Mouse (Mus musculus): Measurements from ENCODE around the gene Slc2a12. TPM values are rescaled to one million over a fixed set of nuclear protein-coding genes. Genes with fewer than 3 reads are reported as not detected.

Gene Slc2a12
- total RNA-seq (2023) = not detected

GRCm38 (mm10) chr10:22644853-22645491, at the start of gene Slc2a12:
Gene Slc2a12, plus strand, starts transcription at chr10:22645011.

GRCm38 (mm10) chr10:22731272-22732093, 86.7 kb downstream of the Slc2a12 start, which contains the start of gene Tbpl1:
Gene Tbpl1, minus strand, starts transcription at chr10:22731938.

Other genes with a start within 250 kb of the Slc2a12 start
- 10 to 100 TPM; 40.3 to 44.8 TPM for gene Tbpl1, start 86.9 kb downstream of the Slc2a12 start, total RNA-seq (2023)
- gene Tcf21, start 175.2 kb downstream of the Slc2a12 start, total RNA-seq (2023) = not detected